Mouse (Mus musculus) embryonic facial prominence, embryonic 12.5 days (tissue): ENCODE data around the gene Jakmip3. TPM values are rescaled to one million over a fixed set of nuclear protein-coding genes. Genes with fewer than 3 reads are reported as not detected.

Experiments used
- ATAC-seq: fragments of 200-750 bp; cut with Nextera tagmentation; 2 replicates; pipeline ENCODE4 v1.8.0; 2017; ENCODE audit not compliant: insufficient number of reproducible peaks, insufficient read depth, low FRiP score, low TSS enrichment
- H3K27ac ChIP-seq: fragments of 300-500 bp; sonication (generic); 2 replicates; pipeline ENCODE4 v1.5.1; 2016; ENCODE audit warnings: mild to moderate bottlenecking
- H3K27me3 ChIP-seq: fragments of 300-500 bp; sonication (generic); 2 replicates; pipeline ENCODE4 v1.6.1; 2016; ENCODE audit warnings: mild to moderate bottlenecking, moderate library complexity
- H3K36me3 ChIP-seq: fragments of 300-500 bp; sonication (generic); 2 replicates; pipeline ENCODE4 v1.6.1; 2016; ENCODE audit warnings: mild to moderate bottlenecking
- H3K4me1 ChIP-seq: fragments of 300-500 bp; sonication (generic); 2 replicates; pipeline ENCODE4 v1.6.1; 2016
- H3K4me2 ChIP-seq: fragments of 300-500 bp; sonication (generic); replicated peaks from 2 replicates; pipeline ENCODE4 v1.6.1; 2016; ENCODE audit warnings: mild to moderate bottlenecking, moderate library complexity
- H3K4me3 ChIP-seq: fragments of 300-500 bp; sonication (generic); 2 replicates; pipeline ENCODE4 v1.5.1; 2016; ENCODE audit warnings: mild to moderate bottlenecking
- H3K9ac ChIP-seq: fragments of 300-500 bp; sonication (generic); 2 replicates; pipeline ENCODE4 v1.6.1; 2016; ENCODE audit warnings: mild to moderate bottlenecking, moderate library complexity
- H3K9me3 ChIP-seq: fragments of 300-500 bp; sonication (generic); 2 replicates; pipeline ENCODE4 v1.6.1; 2016; ENCODE audit warnings: mild to moderate bottlenecking, moderate library complexity
- WGBS: fragments of 180-500 bp; shearing (Covaris S2); methylation state at CpG from one replicate; pipeline ENCODE4 v1.1.7; 2016; 5-methylcytosine and 5-hydroxymethylcytosine counted together
- polyA plus RNA-seq: library from polyadenylated mRNA; unstranded; fragments of >200 nt; fragmentation: Nextera tagmentation; extraction: Ambion mirVana; gene quantifications from 2 replicates; pipeline ENCODE4 v1.2.1, GENCODE M21; 2016

The Jakmip3 gene
- polyA plus RNA-seq, 1 experiment from 2014 or later: 0.67 TPM

DNA sequence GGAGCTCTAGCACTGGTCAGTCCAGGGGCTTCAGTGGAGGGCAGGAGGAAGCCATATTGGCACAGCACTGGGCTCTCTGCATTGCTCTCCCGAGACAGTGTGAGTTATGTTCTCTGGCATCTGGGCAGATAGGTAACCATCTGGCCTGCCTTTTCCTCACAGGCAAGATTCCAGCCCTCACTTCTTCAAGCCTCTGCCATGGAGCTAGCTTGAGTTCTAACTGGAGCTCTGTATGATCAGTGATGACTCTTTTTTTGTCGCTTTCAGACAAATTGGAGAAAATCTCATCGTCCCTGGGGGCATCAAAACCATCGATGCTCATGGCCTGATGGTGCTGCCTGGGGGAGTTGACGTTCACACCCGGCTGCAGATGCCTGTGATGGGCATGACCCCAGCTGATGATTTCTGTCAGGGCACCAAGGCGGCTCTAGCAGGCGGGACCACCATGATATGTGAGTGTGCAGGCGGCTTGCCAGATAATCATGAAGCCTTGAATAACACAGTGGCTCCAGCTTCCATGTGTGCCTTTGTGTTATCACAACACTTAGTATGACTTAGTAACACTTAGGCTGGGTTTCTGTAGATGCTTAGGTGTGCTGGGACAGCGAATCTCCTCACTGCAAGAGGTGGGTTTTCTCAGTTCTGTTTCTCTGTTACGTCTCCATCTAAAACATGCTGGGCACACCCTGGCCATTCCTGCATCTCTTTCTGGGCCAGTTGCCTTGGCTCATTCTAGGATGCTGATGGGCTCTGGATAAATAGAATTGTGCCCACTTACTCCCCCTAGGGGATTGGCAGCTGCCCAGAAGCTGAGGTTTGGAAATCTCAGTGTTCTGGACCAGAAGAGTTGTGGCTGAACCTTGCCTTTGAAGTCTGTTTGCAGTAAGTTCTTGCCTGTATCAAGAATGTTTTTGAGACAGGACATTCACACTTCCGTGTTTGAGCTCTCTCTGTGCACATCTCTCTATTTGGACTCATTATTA is 149.7 kb downstream of the Jakmip3 start:
- Histone ChIP-seq H3K27ac (no peak overlapping the region), H3K4me3 (no peak overlapping the region), H3K4me2 (no peak overlapping the region), H3K9me3 (no peaks in the 10 kb centered on the region), H3K36me3 (peaks cover 30% of the 10 kb centered on the region), H3K4me1 (peaks cover 14% of the 10 kb centered on the region), H3K27me3 (peaks cover 14% of the 10 kb centered on the region; the same call in 1 of the 2 replicates), H3K9ac (no peak overlapping the region)
- WGBS: 82% methylated on average over 12 of the region's 12 CpGs
- no peak for ATAC-seq

DNA sequence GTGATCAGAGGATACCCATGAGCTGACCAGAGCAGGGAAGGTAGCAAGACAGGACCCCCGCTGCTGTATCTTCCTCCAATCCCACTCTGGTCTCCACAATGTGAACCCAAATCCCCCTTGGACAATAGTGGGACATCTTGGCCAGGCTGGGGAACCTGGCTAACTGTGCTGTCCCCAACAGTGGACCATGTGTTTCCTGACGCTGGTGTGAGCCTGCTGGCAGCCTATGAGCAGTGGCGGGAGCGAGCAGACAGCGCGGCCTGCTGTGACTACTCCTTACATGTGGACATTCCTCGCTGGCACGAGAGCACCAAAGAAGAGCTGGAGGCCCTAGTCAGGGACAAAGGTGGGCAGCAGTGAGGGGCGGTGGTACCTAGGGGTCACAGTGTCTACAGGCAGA is 151.2 kb downstream of the Jakmip3 start:
- Histone ChIP-seq H3K9me3 (no peaks in the 10 kb centered on the region), H3K4me3 (no peak overlapping the region), H3K27ac (no peak overlapping the region), H3K4me1 (peaks cover 13% of the 10 kb centered on the region), H3K9ac (no peak overlapping the region), H3K4me2 (no peak overlapping the region), H3K27me3 (peaks cover 11% of the 10 kb centered on the region; the same call in 1 of the 2 replicates), H3K36me3 (peaks cover 36% of the 10 kb centered on the region)
- no peak for ATAC-seq
- 89% methylated on average over 9 of the region's 9 CpGs for WGBS

DNA sequence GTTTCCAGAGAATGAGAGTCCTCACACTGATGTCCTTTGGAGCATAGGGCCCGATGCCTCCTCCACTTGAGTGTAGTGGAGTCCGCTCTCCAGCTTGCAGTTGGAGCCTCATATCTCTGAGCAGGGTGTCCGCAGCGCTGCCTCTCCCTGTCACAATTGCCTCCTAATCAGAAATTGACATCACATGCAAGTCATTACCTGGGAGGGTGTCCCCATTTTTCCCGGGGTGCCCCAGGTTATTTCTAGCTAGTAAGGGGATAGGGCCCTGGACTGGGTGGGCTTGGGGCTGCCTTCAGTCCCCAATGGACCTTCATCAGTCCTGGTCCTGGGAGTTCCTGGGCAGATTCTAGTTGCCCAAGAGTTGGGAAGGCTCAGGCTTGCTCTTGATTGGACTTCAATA is 152.1 kb downstream of the Jakmip3 start:
- H3K36me3 ChIP-seq: peaks cover 36% of the 10 kb centered on the region
- H3K9ac ChIP-seq: no peak overlapping the region

DNA sequence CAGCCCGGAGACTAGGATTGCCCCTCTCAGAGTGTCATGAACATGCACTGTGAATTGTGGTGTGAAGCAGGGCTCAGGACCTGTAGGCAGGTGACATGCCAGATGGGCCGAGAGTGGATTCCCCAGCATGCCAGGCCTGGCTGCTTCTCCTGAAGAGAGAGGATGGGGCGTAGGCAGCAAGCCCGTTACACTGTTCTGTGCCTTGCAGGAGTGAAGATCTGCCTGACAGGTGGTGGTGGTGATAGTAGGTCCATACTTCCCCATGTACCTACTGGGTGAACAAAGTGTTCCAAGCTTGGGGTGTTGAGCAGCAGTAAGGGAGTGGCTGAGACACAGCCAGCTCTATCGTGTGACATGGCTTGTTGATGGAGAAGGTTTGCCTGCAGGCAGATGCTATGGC is 152.6 kb downstream of the Jakmip3 start:
- 84% methylated on average over 5 of the region's 5 CpGs for WGBS
- H3K27ac ChIP-seq: no peak overlapping the region
- H3K36me3 ChIP-seq: peaks cover 40% of the 10 kb centered on the region
- no peak for ATAC-seq
- H3K9ac ChIP-seq: no peak overlapping the region
- no peak overlapping the region for H3K4me2 ChIP-seq
- no peaks in the 10 kb centered on the region for H3K27me3 ChIP-seq
- no peak overlapping the region for H3K4me3 ChIP-seq
- no peaks in the 10 kb centered on the region for H3K9me3 ChIP-seq
- H3K4me1 ChIP-seq: no peaks in the 10 kb centered on the region

More for the DNA sequence above, 152.1 kb downstream of the Jakmip3 start:
- WGBS: 91% methylated on average over 5 of the region's 5 CpGs
- ATAC-seq: no peak
- Histone ChIP-seq H3K4me2 (no peak overlapping the region), H3K4me1 (0 out of 2 replicates have a peak, but pooled peaks cover 3% of the 10 kb centered on the region), H3K4me3 (no peak overlapping the region), H3K9me3 (no peaks in the 10 kb centered on the region), H3K27ac (no peak overlapping the region), H3K27me3 (peaks cover 3% of the 10 kb centered on the region; the same call in 1 of the 2 replicates)

DNA sequence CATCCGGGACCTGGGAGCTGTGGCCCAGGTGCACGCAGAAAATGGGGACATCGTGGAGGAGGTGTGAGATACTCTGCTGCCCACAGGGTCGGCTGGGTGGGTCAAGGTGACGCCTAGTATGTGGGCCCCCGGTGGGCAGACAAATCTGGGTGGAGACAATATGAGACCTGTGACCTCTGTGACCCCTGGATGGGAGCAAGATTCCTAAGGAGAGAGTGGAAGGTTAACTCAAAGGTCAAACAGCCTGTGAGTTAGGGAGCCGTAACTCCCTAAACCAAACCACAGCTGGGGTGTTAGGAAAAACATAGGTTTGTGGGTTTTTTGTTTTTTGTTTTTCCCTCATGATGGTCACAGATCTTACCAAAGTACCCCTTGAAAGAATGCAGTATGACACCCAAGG is 153.3 kb downstream of the Jakmip3 start:
- WGBS: 80% methylated on average over 7 of the region's 7 CpGs
- Histone ChIP-seq H3K4me1 (no peaks in the 10 kb centered on the region), H3K4me2 (no peak overlapping the region), H3K9me3 (no peaks in the 10 kb centered on the region), H3K4me3 (no peak overlapping the region), H3K36me3 (peaks cover 45% of the 10 kb centered on the region), H3K27me3 (no peaks in the 10 kb centered on the region), H3K27ac (no peak overlapping the region), H3K9ac (no peak overlapping the region)
- ATAC-seq: no peak

DNA sequence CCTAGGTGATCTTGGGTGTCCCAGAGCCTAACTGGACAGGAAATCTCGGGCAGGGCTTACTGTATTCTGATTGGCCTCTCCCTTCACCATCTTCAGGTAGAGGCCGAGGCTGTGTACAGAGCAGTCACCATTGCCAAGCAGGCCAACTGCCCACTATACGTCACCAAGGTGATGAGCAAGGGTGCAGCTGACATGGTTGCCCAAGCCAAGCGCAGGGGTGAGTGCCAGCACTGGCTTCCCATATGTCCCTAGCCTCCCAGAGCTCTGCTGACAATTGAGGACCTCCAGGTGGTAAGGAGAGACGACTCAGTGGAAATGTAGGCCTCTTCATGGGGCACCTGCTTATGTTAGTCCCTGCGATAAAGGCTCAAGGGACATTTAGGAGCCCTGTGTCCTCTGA is 154.2 kb downstream of the Jakmip3 start:
- Histone ChIP-seq H3K4me1 (no peaks in the 10 kb centered on the region), H3K36me3 (peaks cover 47% of the 10 kb centered on the region), H3K27ac (no peak overlapping the region), H3K27me3 (no peaks in the 10 kb centered on the region), H3K9me3 (no peaks in the 10 kb centered on the region), H3K4me2 (no peak overlapping the region), H3K9ac (no peak overlapping the region), H3K4me3 (no peak overlapping the region)
- ATAC-seq: no peak
- WGBS: 79% methylated on average over 6 of the region's 6 CpGs

DNA sequence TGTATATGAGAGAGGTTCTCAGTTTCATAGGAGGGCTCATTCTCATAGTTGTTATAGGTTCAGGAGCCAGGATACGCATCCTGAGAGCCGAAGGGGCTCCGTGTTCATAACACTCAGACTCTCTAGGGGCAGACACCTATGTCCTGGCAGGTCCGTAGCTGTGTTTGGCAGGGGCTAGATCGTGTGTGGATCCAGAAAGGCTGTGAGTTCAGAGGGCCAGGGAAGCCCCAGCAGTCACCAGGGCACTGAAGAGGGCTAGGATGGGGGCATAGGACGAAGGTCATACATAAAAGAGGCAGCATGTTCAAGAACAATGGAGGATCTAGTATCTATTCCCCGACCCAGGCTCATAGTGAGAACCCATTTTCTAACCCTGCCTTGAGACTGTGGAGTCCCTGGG is 154.8 kb downstream of the Jakmip3 start:
- Histone ChIP-seq H3K4me1 (no peaks in the 10 kb centered on the region), H3K27ac (no peak overlapping the region), H3K9me3 (no peaks in the 10 kb centered on the region), H3K4me2 (no peak overlapping the region), H3K36me3 (peaks cover 42% of the 10 kb centered on the region), H3K27me3 (no peaks in the 10 kb centered on the region), H3K9ac (no peak overlapping the region), H3K4me3 (no peak overlapping the region)
- 79% methylated on average over 7 of the region's 7 CpGs for WGBS
- no peak for ATAC-seq

DNA sequence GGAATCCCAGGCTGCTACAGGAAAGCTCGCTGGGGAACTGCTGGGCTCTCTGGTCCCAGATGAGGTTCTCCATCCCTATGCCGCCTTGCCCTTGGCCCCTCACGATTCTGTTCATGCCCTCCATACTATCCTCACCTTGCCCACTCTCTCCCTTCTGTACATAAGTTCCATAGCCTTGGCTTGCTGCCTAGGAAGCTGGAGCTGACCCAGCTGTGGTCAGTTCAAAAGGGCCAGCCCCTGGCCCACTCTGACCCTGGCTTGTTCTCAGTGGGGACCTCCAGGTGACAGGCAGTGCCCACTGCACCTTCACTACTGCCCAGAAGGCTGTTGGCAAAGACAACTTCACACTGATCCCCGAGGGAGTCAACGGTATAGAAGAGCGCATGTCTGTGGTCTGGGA is 155.9 kb downstream of the Jakmip3 start:
- Histone ChIP-seq H3K27me3 (no peaks in the 10 kb centered on the region), H3K4me3 (no peak overlapping the region), H3K4me1 (no peaks in the 10 kb centered on the region), H3K4me2 (no peak overlapping the region), H3K9me3 (no peaks in the 10 kb centered on the region), H3K27ac (no peak overlapping the region), H3K9ac (no peak overlapping the region), H3K36me3 (peaks cover 38% of the 10 kb centered on the region)
- WGBS: 90% methylated on average over 6 of the region's 6 CpGs
- no peak for ATAC-seq

DNA sequence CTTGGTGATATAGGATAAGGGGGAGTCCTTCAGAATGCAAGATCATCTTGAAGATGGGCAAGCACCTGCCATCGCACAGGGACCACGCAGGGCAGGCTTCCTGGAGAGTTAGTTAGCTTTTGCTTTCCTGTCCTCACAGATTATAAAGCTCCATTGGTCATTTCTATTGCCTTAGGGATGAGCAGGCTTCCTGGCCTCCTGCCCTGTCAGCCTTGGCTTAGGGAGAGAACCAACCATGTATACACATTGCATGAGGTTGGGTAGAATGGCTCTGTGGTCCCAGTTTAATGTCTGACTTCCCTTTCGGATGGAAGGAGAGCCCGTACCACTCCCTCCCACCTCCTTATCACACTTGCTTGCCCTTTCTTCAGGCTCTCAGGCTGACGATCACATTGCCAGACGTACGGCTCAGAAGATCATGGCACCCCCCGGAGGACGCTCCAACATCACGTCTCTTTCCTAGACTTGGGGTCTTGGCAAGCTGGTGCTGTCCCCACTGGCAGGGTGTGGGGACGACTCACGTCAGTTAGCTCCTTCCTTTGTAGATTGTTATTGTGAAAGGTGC is 160.1 kb downstream of the Jakmip3 start:
- Histone ChIP-seq H3K4me3 (no peak overlapping the region), H3K4me1 (no peaks in the 10 kb centered on the region), H3K9ac (no peak overlapping the region), H3K9me3 (no peaks in the 10 kb centered on the region), H3K27me3 (no peaks in the 10 kb centered on the region), H3K27ac (no peak overlapping the region), H3K36me3 (peaks cover 28% of the 10 kb centered on the region), H3K4me2 (no peak overlapping the region)
- 73% methylated on average over 12 of the region's 12 CpGs for WGBS
- no peak for ATAC-seq

DNA sequence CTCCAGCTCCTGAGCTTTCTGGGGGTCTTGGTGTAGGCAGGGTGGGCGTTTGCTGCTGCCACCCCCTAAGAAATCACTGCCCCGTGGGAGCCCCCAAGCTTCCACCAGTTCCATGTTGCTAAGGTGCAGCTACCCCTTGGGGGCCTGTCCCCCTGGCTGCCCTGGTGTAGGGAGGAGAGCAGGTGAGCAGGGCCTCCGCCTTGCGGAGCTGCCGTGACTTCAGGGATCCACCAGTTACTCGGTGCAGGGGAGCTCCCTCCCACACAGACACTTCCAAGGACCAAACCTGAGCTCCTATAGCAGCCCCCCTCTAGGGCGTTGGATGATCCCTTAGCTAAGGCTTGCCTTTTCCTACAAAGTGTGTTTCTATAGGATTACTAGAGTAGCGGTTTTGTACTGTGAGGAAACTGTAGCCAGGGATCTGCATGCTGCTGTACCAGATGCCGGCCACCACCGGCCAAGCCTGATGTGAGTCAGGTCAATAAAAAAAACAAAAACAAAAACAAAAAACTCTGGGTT is 160.8 kb downstream of the Jakmip3 start:
- Histone ChIP-seq H3K36me3 (peaks cover 22% of the 10 kb centered on the region), H3K27me3 (no peaks in the 10 kb centered on the region), H3K9me3 (no peaks in the 10 kb centered on the region), H3K4me2 (no peak overlapping the region), H3K27ac (no peak overlapping the region), H3K4me3 (no peak overlapping the region), H3K9ac (no peak overlapping the region), H3K4me1 (no peaks in the 10 kb centered on the region)
- 70% methylated on average over 10 of the region's 10 CpGs for WGBS
- ATAC-seq: no peak

DNA sequence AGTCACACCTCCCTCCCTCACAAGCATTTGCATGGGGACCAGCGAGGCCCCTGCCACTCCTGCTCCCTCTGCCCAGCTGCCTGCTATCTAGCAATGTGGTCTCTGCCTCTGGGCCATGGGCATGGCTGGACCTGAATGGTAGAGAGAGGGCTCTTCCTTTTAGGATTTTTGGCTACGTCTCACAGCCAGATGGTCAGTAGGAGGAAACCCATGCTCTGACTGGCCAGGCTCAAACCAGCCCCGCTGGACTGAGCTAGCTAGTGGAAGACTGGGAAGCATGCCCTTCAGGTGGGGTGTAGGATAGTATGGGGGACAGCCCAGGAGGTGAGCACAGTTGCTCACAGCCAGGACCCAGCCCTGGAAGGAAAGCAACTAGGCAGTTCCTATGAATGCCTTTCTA is 161.3 kb downstream of the Jakmip3 start:
- peaks cover 22% of the 10 kb centered on the region for H3K36me3 ChIP-seq
- 65% methylated on average over 3 of the region's 3 CpGs for WGBS

DNA sequence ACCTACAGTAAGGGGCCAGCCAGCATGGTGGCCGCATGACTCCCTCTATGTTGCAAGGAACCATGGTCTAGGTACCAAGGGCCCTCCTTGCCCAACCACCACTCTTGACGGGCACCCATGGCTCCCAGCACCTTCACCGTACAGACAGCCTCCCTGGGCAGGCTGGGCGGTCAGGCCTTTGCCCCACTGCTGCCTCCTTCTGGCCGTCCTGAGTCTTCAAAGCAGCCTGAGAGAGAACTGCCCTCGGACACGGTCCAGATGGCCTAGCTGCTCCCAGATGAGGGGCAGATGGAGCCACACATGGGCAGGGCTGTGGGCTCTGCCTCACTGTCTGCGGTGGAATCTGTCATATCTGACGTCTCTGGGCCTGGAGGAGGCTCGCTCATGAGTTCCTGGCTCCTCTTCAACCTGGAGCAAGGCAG is 163.4 kb downstream of the Jakmip3 start:
- WGBS: 57% methylated on average over 10 of the region's 10 CpGs
- H3K27ac ChIP-seq: no peak overlapping the region
- peak; percentile 42; the same call in 1 of the 2 replicates for ATAC-seq

More for the DNA sequence above, 161.3 kb downstream of the Jakmip3 start:
- no peak overlapping the region for H3K9ac ChIP-seq
- ATAC-seq: no peak
- no peaks in the 10 kb centered on the region for H3K27me3 ChIP-seq
- no peak overlapping the region for H3K4me3 ChIP-seq
- H3K27ac ChIP-seq: no peak overlapping the region
- H3K4me1 ChIP-seq: no peaks in the 10 kb centered on the region
- no peaks in the 10 kb centered on the region for H3K9me3 ChIP-seq
- no peak overlapping the region for H3K4me2 ChIP-seq

More for the DNA sequence above, 163.4 kb downstream of the Jakmip3 start:
- Histone ChIP-seq H3K4me1 (no peaks in the 10 kb centered on the region), H3K9me3 (no peaks in the 10 kb centered on the region), H3K4me3 (no peak overlapping the region), H3K9ac (no peak overlapping the region), H3K27me3 (no peaks in the 10 kb centered on the region), H3K4me2 (no peak overlapping the region), H3K36me3 (peaks cover 10% of the 10 kb centered on the region)
